Mouse (Mus musculus) CD4-positive, CD25-positive, alpha-beta regulatory T cell, adult 4 months (primary cell): ENCODE data around the gene Zbtb20. TPM values are rescaled to one million over a fixed set of nuclear protein-coding genes. Genes with fewer than 3 reads are reported as not detected.

ENCODE experiments used
- ATAC-seq: one replicate; pipeline ENCODE4 v1.8.0; 2017
- polyA plus RNA-seq, 2 experiments: library from polyadenylated mRNA; unstranded; fragments of 100-300 nt; shearing (Covaris generic); gene quantifications; one replicate each; pipeline ENCODE4 v1.2.1; 2017

Gene Zbtb20
- polyA plus RNA-seq, 2 experiments from 2014 or later, result 87.0 to 104 TPM

DNA sequence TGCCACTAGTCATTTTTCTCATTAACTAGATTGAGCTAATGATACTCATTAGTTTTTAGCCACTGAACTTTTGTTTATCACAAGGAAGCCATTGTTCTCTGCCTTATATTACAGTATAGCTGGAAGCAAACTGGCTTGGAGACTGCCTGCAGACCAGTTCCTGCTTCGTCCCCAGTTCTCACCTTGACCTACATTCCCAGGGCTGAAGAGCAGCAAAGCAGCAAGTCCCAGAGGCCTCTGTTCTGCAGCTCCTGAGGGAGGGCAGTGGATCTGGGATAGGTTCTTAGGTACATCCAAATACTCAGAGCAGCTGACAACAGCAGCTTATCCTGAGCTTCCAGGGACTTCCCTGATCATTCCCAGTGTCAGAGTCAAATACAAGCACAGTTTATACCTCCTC is 652.6 kb downstream of the Zbtb20 start:
- ATAC-seq, result no peak

DNA sequence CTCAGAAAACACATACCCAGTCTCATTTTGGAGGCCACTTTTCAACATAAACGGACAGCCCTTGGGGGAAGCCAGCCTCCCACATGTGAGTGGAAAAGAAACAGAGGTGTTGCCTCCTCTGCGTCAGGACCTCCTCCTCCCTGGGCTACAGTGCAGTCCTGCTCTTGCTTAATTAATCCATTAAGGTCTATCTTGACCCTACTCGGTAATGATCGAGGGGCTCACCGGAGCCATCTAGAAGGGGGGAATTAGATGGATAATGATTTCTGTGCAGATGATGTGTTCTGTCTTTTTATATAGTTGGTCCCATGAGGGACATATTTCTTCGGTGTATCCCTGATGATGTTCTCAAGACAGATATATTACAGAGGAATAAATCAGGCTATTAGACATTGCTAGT is 655.6 kb downstream of the Zbtb20 start:
- no peak for ATAC-seq

DNA sequence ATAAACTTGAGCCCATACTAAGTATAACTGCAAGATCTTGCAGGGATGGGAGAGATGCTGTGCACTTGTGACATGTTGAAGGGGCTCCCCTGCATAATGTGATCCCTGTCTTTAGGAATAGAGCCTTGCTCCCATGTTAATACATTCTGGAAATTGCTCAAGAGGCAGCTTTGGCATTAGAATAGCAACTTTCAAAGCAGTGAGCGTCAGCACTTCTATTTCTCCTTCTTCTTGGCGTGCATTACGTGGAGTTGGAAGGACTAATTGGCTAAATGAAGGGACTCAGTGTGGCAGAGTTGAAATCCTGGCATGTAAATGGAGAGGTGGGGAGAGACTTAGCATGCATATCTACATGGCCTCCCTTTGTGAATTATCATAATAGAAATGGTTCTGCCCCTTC is 658.4 kb downstream of the Zbtb20 start:
- ATAC-seq, result no peak

DNA sequence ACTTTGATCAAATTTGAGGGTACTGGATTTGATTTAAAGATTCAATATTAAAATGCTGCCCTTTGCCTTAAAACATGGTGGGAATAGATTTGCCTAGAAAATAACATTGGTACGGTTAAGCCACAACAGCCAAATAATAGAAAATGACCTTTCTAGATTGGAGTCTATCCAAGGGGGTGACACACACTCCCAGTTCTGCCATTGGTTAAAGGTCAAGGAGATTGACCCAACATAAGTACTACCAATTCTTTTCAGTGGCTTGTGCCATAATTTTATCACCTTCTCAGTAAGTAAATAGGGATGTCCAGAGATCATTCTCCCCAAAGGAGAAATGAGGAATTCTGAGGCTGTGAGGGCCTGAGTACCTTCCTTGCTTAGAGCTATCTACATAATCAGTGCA is 660.2 kb downstream of the Zbtb20 start:
- no peak for ATAC-seq

DNA sequence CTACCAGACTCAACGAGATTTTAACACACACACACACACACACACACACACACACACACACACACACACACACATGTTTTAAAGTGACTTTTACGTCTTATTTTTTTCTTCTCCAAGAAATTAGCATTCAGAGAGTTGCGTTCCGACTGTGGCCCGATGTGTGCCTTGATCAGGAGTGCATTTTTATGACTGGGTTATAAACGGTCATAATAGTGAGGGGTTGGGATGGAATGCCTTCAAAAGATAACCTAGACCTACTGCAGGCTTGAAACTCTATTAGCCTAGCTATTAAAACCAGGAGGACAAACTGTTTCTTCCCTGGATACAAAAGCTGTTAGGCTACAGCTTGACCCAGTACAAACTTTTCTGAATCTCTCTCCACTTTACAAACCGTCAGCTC is 661.5 kb downstream of the Zbtb20 start:
- ATAC-seq, result no peak

DNA sequence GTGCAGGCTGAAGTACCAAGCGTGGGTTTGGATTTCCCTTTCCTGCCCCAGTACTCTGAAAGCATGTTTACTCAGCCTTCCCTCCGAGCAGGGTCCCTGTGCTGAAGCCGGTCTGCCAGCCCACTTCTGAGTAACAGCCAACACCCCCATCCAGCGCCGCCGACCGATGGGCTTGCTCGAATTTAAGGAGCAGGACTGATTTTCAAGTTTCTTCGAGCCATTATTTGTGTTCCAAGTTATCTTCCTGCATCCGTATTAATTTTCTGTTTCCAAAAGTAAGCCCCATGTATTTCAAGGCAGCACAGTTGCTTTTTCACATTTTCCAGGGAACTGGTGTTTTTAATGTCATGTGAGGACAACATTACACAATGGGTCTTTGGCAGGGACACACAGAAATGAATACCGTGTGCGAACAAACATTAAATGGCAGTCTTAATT is 664.0 kb downstream of the Zbtb20 start:
- ATAC-seq, result peak; percentile 31

DNA sequence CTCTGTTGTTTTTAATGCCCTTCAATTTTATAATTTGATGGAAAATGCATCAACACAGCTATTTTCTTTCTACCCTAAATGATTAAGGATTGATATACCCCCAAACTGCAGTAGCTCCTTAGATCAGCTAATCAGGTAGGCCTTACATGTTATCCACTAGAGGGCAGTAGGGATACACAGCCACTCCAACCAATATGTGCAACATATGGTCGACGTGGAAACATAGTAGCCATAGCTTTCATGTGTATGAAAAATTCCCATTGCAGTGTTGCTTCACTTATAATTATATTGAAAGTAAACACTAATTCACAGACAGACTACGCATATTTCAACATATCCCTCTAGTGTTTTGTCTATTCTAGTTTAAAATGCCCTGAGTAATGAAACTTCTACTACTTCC is 664.4 kb downstream of the Zbtb20 start:
- peak; percentile 97 for ATAC-seq

DNA sequence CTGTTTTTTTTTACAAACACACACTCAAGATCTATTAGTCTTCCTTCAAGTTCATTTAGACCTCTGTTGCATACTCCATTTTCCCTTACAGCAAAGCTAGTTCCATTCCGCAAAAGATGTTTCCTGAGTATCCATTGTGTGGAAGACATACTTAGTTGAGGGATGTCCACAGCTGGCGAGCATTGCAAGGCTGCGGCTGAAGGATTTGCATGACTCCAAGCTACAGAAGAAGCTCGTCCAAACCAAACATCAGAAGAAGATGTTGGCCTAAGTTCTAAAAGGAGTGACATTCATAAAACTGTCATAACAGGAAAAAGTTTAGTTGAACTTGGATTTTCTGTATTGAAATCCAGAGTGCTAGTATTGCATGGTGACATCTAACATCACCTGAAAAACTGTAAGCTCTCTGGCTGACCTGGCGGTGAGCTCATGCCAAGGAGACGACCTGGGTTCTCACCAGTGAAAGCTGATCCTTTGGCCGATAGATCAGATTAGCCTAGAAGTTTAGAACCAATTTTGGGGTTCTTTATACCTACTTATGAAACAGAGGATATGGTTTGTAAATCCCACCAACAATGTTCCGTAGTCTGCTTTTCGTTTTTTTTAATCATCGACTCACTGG is 665.0 kb downstream of the Zbtb20 start:
- ATAC-seq, result no peak

DNA sequence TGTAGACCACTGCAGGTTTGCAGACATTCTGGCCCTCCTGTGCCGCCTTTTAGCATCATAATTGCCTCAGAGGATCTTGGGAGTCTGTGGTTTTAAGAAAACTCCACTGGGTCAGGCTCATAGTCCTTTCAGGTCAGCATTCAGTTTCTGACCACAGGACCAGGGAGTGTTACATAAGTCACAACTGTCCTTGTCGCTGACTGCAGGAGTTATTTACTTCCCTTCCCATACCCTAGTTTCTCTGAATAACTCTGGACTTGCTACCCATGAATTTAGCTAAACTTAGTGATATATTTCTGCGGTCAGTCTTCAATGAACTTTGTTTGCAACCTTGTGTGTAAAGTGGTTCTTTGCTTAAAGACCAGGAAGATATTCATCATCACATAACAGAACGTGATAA is 669.6 kb downstream of the Zbtb20 start:
- no peak for ATAC-seq

DNA sequence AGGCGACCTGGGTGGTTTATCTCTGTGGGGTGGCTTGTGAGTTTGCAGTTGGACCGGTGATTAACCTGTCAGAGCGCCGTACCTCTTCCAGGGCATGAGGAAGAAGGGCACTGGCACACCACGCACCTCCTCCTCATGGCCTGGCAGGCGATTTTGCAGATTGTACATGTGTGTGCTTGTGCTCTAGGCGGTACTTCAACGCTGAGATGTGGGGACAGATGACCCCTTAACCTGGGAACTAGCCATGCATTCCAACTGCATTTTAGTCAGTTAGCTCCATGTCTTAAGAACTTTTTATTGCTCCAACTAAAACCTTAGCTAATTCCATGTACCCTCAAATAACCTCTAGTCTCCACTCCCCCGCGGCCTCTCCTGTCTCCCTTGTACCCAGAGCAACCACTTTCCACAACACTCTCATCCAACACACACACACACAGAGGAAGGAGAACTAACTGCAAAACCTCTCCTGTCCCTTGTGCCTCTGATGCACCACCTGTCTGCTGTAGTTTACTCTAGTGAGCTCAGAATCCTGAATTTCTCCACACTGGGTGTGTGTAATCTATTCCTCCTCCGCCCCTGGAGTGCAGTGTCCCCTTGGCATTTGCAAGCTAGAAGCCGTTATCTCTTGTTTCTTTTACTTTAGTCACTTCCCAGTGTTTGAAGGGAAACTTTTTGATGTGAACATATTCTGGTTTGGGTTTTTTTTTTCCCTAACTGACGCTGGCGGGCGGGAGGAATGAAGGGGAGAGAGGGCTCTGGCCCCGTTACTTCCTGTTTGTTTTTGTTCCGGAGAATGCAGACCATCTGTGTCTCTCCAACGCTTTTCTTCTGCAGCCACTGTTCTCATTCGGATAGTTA is 671.9 kb downstream of the Zbtb20 start:
- ATAC-seq, result no peak

DNA sequence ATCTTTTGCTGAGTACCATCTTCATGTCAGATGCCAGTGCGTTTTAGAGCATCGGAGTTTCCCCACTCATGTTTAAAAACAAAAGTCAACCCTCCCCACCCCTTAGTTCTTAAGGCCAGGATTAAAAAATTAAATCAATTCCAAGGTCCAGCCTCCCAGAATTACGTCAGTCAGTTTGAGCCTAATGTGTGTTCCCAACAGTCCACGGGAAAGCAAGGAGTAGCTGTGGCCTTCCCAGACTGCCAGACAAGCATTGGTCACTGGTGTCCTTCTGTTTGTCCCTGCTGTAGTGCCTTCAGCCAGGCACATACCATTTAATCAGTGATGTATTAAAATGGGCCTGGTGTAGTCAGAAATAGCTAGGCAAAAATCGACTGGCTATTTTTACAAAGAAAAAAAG is 673.1 kb downstream of the Zbtb20 start:
- no peak for ATAC-seq

DNA sequence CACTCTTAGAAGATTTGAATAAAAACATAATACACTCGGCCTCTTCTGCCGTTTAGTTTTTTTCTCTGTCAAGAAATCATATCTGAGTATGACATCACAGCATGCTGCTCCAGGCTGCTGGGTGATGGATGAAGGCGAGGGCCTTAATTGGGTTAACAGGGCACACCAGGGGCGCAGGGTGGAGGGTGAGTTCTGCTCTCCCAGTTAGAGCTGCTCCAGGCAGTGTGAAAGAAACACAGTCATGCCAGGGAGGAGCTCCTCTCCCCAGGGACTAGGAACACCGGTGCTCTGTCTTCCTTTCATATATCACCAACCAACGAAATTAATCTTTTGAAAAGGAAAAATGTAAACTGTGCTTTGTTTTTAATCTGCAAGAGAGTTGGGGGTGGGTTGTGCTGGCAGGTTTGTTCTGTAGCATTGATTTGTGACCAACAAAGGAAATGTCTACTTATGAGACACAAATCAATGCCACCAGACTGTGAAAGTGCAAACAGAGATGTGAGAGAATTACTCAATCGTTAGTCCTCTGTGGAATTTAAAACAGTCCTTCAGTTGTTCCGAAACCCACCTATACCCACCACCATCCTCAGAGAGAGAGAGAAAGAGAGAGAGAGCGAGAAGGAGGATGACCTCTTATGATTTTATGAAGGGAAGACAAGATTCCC is 673.9 kb downstream of the Zbtb20 start:
- ATAC-seq, result no peak

DNA sequence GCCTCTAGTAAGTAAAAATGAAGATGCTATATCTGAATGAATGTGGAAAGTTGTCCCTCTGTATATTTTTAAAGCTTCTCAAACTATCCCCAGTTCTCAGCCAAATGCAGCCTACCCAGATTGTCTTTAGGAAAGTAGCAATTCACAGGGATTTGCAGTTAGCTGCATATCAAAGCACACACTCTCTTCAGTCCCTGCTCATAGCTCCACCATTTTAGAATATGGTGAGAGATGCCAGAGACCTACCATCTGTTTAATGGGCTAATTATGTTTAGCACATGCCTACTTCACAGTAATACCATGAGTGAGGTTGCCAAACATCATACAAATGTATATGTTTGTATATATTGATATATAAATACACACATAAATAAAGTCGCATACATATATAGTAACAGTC is 676.8 kb downstream of the Zbtb20 start:
- ATAC-seq, result no peak

DNA sequence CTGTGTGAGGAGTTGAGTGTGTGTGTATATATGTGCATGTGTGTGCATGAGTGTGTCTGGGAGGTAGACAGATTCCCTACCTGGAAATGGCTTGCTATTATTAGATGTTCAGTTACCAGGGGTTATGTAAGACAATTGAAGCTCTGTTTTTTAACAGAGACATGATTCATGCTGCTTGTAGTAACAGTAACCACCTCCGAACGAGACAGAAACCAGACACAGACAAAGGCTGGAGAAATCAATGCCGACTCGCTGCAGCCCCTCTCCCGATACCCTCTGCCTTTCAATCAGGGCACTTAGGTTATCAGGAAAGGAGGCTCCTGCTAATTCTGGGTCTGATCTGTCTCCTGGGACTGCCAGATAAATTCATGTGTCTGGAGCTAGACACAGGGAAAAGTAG is 681.7 kb downstream of the Zbtb20 start:
- no peak for ATAC-seq

DNA sequence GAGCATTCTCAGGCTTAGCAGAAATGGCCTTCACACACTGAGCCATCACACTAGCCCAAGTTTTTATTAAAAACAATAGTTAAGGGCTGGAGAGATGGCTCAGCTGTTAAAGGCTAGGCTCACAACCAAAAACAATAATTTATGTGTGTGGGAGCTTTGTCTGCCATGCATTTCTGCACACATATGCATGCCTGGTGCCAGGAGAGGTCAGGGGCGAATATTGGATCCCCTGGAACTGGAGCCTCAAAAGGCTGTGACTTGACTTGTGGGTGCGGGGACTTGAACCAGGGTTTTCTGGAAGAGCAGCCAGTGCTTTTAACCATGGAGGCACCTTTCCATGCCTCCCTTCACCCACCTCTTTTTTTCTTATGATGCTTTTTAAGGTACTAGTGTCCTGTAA is 685.6 kb downstream of the Zbtb20 start:
- ATAC-seq, result no peak

DNA sequence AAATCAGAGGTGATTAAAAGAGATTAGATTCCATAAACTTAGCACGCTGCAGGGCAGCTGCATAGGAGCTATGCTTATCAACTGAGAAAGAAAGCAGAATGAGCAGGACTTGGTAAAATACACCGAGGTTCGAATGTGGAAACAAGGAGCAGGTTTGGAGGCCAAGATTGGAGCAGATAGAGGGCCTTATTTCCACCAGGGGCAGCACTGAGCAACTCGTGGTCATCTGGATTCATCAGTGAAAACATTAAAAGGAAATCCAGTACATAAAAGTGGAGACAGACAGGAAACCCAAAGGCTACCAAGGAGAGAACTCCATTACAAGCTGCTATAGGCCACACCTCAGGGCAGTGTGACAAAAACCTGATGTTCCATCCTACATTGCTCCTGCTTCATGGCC is 686.3 kb downstream of the Zbtb20 start:
- ATAC-seq, result peak; percentile 60

DNA sequence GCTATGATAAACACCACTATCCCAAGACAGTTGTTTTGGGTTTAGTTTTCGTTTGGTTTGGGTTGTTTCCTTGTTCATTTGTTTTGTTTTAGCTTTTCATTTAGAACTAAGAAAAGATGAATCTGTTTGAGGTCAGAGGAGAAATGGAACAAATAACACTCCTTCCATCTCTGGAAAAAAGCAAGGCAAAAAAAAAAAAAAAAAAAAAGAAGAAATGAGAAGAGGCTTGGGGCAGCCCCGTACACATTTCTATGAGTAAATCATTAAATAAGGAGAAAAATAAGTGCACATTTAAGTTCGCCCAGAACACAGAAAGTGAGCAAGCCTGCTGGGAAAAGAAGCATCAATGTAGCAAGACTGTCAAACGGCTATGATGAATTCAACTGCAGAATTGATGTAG is 690.2 kb downstream of the Zbtb20 start:
- no peak for ATAC-seq

DNA sequence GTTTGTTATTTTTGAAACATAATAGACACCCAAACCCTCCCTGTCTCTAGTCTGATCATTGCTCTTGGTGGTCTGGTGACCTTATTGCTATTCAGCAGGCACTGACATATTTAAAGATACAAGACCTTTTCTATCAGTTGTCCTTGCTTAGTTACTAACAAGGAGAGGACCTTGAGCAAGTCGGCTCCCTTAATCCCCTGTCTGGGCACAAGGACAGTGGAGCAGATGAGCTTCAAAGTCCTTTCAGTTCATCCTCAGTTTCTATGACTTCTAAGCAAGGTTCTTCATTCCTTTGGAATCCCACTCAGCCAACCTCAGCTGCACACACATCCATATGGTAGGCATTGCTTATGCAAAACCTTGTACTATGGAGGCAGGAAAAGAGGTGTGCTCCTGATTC is 690.8 kb downstream of the Zbtb20 start:
- no peak for ATAC-seq

DNA sequence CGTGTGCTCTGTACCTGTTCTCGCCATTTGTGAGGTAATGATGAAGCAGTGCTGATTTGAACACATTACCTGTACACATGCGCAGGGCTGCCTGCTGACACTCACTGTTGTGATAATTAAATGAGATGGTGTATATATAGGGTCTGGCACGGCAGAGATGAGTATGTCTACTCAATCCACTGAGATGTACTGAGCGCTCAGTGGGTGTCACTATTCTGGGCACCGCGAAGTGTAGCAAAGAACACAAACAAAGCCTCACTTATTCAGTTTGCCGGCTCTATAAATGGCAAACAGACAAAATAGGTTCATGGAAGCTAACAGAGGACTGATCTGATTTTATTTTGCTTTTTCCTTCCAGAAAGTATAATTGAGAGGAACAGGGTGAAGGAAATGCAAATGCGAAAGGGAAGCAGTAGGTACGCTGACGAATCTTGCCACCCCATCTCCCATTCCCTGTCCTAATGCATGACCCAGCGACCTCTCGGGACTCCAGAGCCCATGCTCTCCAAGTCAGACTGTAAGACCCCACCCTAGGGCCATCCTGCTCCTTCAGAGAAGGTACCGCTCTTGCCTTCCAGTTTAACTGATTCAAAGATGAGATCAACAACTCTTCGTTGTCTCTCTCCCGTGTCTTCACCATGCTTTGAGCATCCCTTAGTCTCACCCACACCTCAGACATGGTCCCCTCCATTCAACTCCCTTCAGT is 695.8 kb downstream of the Zbtb20 start:
- no peak for ATAC-seq

DNA sequence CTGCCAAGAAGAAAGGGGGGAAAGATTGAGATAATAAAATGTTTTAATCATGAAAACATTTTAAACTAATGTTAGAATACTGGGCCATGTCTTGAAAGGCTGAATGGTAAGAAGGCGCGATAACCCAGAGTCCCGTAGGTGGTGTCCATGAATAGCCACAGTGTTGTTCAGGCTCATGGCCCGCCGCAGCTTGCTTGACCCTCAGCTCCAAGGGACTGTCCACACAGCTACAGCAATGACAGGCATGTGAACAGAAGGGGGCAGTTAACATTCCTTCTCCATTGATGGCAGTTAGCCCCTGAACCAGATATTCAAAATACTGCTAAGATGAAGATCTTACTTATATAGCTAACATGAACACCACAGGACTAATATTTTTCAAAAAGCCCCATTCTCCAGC is 696.5 kb downstream of the Zbtb20 start:
- no peak for ATAC-seq

DNA sequence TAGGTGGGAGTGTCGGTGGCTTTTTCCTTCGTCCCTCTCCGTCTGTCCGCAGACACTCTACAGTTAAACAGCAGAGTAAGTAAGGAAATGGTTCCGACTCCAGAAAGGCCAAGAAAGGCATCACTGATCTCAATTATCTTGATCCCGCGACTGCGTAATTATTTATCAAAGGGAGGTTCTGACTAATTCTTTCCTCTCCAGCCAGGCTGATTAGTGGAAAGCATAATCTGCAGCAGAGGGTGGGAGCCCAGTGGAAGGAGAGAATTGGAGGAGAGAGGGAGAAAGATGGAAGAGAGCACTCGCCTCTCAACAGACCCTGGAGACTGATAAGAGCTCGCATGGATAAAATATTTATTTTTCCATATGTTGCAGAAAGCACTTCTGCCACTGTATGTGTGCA is 697.1 kb downstream of the Zbtb20 start:
- ATAC-seq, result no peak

DNA sequence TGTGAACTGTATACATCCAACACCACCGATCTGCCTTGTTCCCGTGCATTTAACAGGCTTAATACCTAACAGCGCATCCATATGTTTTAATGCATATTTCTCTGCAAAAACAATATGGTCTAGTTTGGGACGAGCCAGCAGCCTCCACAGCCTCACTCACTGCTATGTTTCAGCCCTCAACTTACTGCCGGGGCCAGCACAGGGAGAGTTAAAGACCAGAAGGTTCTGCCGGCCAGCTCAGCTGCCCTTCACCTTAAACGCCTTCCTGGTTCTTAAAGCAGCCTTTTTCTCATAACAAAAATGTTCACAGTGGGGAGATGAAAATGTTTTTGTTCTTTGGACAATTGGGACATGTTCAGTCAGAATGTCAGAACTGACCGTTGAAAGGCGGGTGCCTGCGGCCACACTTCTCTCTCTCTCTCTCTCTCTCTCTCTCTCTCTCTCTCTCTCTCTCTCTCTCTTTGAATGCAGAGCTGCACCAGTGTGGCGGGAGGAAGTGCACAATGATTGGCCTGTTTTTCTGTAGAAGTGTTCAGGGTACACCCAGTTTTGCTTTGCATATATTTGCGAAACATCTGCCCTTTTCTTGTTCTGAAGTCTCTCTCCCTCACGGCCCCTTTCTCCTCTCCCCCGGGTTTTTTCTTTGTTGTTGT is 697.6 kb downstream of the Zbtb20 start:
- peak; percentile 86 for ATAC-seq
